Mouse (Mus musculus) bone marrow macrophage, adult 2 months (primary cell): Measurements from ENCODE around the gene Arpc2.

Experiments used
- CTCF ChIP-seq: IDR thresholded peaks from 2 replicates; pipeline ENCODE4 v1.5.1; 2012; ENCODE audit warnings: low read depth, mild to moderate bottlenecking, low read length, moderate library complexity
- POLR2A ChIP-seq: IDR thresholded peaks from 2 replicates; pipeline ENCODE4 v1.6.1; 2012; ENCODE audit warnings: mild to moderate bottlenecking, low read depth, low read length, borderline replicate concordance

DNA sequence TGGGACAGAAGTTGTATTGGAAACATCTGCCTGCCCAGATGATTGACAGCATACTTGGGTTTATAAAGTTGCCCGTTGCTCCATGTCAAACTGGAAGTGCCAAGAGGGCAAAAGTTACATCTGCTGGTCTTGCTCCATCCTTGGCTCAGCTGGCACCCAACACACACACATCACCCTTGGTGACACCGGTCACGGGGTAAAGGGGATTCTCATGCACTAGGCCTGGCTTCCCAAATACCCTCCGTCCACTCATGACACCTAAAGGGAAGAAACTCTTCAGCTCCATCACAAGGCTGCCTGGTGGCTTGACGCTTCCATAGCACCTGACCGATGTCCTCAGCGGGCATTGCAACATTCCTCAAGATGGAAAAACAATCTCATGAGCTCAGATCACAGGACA is 45.4 kb upstream of the Arpc2 start:
- TF ChIP-seq CTCF = no peak
- no peak for TF ChIP-seq POLR2A
